Mouse (Mus musculus) stomach, embryonic 16.5 days (tissue): ENCODE measurements around the gene Nrp1. TPM values are rescaled to one million over a fixed set of nuclear protein-coding genes. Genes with fewer than 3 reads are reported as not detected.

ENCODE experiments used
- ATAC-seq: fragments of 200-750 bp; cut with Nextera tagmentation; 2 replicates; pipeline ENCODE4 v1.8.0; 2017; ENCODE audit warnings: moderate number of reproducible peaks, moderate TSS enrichment; ENCODE audit not compliant: insufficient read depth, low FRiP score
- H3K27ac ChIP-seq: fragments of 300-500 bp; sonication (generic); 2 replicates; pipeline ENCODE4 v1.5.1; 2014; ENCODE audit warnings: low read length
- H3K27me3 ChIP-seq: fragments of 300-500 bp; sonication (generic); 2 replicates; pipeline ENCODE4 v1.6.1; 2014; ENCODE audit warnings: low read length, control low read depth, mixed read lengths; ENCODE audit not compliant: control insufficient read depth, insufficient read depth
- H3K36me3 ChIP-seq: fragments of 300-500 bp; sonication (generic); 2 replicates; pipeline ENCODE4 v1.6.1; 2014; ENCODE audit warnings: low read length; ENCODE audit not compliant: control insufficient read depth, insufficient read depth
- H3K4me1 ChIP-seq: fragments of 300-500 bp; sonication (generic); 2 replicates; pipeline ENCODE4 v1.6.1; 2014; ENCODE audit warnings: low read length, control low read depth, mixed read lengths; ENCODE audit not compliant: control insufficient read depth, insufficient read depth
- H3K4me2 ChIP-seq: fragments of 300-500 bp; sonication (generic); 2 replicates; pipeline ENCODE4 v1.6.1; 2014; ENCODE audit warnings: low read depth, low read length, mixed read lengths
- H3K4me3 ChIP-seq: fragments of 300-500 bp; sonication (generic); replicated peaks from 2 replicates; pipeline ENCODE4 v1.5.1; 2014; ENCODE audit warnings: mild to moderate bottlenecking, low read length
- H3K9ac ChIP-seq: fragments of 300-500 bp; sonication (generic); 2 replicates; pipeline ENCODE4 v1.6.1; 2014; ENCODE audit warnings: low read length
- H3K9me3 ChIP-seq: fragments of 300-500 bp; sonication (generic); replicated peaks from 2 replicates; pipeline ENCODE4 v1.6.1; 2016; ENCODE audit warnings: low read length, control low read depth; ENCODE audit not compliant: control insufficient read depth
- WGBS: fragments of 180-500 bp; shearing (Covaris S2); extraction: QIAGEN DNeasy Blood & Tissue Kit; methylation state at CpG from one replicate; pipeline ENCODE4 v1.1.7; 2014; 5-methylcytosine and 5-hydroxymethylcytosine counted together
- polyA plus RNA-seq: library from polyadenylated mRNA; unstranded; fragments of >200 nt; fragmentation: Nextera tagmentation; extraction: Ambion mirVana; gene quantifications from 2 replicates; pipeline ENCODE4 v1.2.1, GENCODE M21; 2015

Nrp1 gene
- polyA plus RNA-seq, 1 experiment from 2014 or later = 71.3 TPM

DNA sequence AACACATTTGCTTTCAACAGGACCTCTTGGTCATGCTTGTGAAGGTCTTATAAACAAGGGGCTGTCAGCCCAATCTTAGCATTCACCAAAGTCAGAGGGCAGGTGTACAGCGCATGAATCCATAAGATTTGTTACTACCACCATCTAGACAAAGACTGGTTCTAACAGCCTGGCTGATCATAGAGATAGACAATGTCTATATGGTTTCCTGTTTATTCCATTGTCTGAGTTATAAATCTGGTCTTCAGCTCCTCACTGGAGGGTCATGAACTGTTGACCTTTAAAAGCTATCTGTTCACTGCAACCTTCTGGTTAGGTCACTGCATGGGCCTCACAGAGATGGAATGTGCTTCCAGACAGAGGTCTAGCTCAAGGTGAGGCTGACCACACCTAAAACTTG lies 130.9 kb downstream of the Nrp1 start:
- H3K27ac ChIP-seq = no peak overlapping the region
- ATAC-seq = no peak
- H3K4me3 ChIP-seq = no peak overlapping the region
- no peaks in the 10 kb centered on the region for H3K9me3 ChIP-seq
- peaks cover 10% of the 10 kb centered on the region; the same call in 1 of the 2 replicates for H3K4me1 ChIP-seq
- H3K36me3 ChIP-seq = no peaks in the 10 kb centered on the region
- WGBS = 68% methylated on average over 1 of the region's 1 CpGs
- H3K4me2 ChIP-seq = no peak overlapping the region
- no peak overlapping the region for H3K9ac ChIP-seq
- H3K27me3 ChIP-seq = no peaks in the 10 kb centered on the region

- Histone ChIP-seq H3K36me3 (no peaks in the 10 kb centered on the region), H3K9me3 (no peaks in the 10 kb centered on the region), H3K9ac (no peak overlapping the region), H3K4me1 (peaks cover 10% of the 10 kb centered on the region; the same call in 1 of the 2 replicates), H3K27ac (no peak overlapping the region), H3K4me2 (no peak overlapping the region), H3K27me3 (no peaks in the 10 kb centered on the region), H3K4me3 (no peak overlapping the region)
- ATAC-seq = peak; percentile 72; the same call in 1 of the 2 replicates
- 43% methylated on average over 5 of the region's 5 CpGs for WGBS
Observed at GRCm38 (mm10) chr8:128491126-128492067, 133.0 kb downstream of the Nrp1 start.

DNA sequence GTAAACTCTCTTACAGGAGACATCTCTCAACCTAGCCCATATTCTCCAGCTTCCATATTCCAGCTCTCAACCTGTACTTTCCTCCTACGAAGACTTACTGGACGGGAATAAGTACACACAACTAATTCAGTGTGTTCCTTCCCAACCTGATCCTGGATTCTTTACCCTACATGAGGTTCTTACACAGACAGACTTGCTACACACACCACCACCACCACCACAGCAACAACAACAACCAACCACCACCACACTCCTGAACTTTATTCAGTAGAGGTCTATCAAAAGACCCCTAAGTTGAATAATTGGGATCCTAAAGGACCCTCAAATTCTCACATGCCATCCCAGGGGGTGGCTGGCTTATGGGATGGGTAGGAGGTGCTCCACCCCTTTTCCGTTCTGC lies 135.4 kb downstream of the Nrp1 start:
- H3K27ac ChIP-seq = no peak overlapping the region
- H3K36me3 ChIP-seq = no peaks in the 10 kb centered on the region
- WGBS = 93% methylated on average over 3 of the region's 3 CpGs

DNA sequence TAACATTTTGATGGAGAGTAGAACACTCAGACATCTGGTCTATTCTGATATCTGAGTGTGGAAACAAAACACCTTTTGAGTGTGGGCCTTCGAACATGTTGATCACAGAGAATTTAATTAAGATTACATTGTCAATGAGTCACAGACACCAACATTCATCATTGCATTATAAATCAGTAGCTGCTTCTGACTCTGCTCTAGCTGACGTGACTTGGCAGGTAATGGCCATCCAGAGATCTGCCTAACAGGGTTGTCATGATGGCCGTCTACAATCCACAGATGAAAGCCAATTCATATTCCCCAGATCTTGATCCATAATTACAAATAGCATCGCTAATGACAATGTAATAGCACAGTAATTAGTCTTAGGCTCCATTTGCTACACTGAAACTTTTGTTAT lies 140.4 kb downstream of the Nrp1 start:
- H3K9me3 ChIP-seq = no peaks in the 10 kb centered on the region
- H3K36me3 ChIP-seq = no peaks in the 10 kb centered on the region
- H3K4me3 ChIP-seq = no peak overlapping the region
- H3K4me1 ChIP-seq = no peaks in the 10 kb centered on the region
- ATAC-seq = no peak
- WGBS = 79% methylated on average over 4 of the region's 4 CpGs
- no peak overlapping the region for H3K9ac ChIP-seq
- no peak overlapping the region for H3K27ac ChIP-seq
- H3K4me2 ChIP-seq = no peak overlapping the region
- H3K27me3 ChIP-seq = no peaks in the 10 kb centered on the region

More for the DNA sequence above, 135.4 kb downstream of the Nrp1 start:
- H3K4me2 ChIP-seq = no peak overlapping the region
- no peak overlapping the region for H3K9ac ChIP-seq
- no peaks in the 10 kb centered on the region for H3K9me3 ChIP-seq
- peaks cover 5% of the 10 kb centered on the region; the same call in 1 of the 2 replicates for H3K4me1 ChIP-seq
- no peak overlapping the region for H3K4me3 ChIP-seq
- ATAC-seq = no peak
- H3K27me3 ChIP-seq = no peaks in the 10 kb centered on the region

DNA sequence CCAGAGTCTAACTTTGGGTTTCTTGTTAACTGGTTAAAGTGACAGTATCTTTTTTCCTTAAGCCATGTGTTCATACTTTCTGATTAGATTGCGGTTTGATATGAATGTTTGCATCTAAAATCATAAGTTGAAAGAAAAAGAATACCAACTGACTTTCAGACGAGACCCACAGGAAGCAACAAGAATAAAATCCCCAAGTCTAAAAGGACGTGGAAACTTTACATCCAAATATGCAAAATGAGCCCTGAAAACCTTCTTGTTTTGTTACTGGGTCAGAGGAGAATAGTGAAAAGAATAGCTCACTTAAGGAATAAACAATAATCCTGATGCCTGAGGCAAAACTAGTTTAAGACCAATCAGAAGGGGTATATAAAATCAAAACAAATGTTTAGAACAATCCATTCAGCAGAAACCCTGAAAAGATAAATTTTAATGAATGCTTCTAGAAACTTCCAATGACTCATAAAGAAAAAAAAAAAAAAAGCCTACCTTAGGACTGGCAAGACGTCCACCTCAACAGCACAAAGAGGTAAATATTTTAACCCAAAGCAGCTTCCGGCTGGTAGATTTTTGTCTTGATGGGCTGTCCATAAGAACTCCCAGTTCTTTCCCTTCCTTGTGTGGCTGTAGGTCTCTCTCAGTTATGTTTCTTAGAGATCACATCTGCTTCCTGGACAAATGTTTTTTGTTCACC lies 145.9 kb downstream of the Nrp1 start:
- no peak overlapping the region for H3K4me3 ChIP-seq
- H3K9ac ChIP-seq = no peak overlapping the region
- H3K4me1 ChIP-seq = no peaks in the 10 kb centered on the region
- no peaks in the 10 kb centered on the region for H3K9me3 ChIP-seq
- no peaks in the 10 kb centered on the region for H3K36me3 ChIP-seq
- H3K27me3 ChIP-seq = no peaks in the 10 kb centered on the region
- no peak overlapping the region for H3K27ac ChIP-seq
- ATAC-seq = no peak
- no peak overlapping the region for H3K4me2 ChIP-seq
- WGBS = 74% methylated on average over 5 of the region's 5 CpGs

GRCm38 (mm10) chr8:128505866-128506265 lies 147.5 kb downstream of the Nrp1 start:
- no peaks in the 10 kb centered on the region for H3K9me3 ChIP-seq
- H3K4me2 ChIP-seq = no peak overlapping the region
- H3K36me3 ChIP-seq = no peaks in the 10 kb centered on the region
- H3K9ac ChIP-seq = no peak overlapping the region
- no peak overlapping the region for H3K4me3 ChIP-seq
- no peak overlapping the region for H3K27ac ChIP-seq
- no peaks in the 10 kb centered on the region for H3K27me3 ChIP-seq
- ATAC-seq = no peak
- no peaks in the 10 kb centered on the region for H3K4me1 ChIP-seq

DNA sequence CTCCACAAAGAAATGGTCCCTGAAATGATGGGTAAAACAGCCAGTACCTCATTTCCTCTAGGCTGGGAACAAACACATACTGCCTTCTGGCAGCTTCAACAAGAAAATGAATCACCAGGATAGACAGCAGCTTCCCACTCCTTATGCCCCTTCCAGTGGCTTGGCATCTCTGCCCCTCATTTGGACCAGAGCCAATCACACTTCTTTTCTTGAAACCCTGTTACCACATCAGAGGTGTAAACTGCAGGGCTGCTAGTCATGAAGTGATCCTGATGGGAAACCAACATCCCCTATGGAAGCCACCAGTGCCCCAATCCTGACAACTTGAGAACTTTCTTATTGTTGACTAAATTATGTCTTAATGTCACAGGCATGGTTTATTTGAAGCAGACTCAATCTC lies 150.3 kb downstream of the Nrp1 start:
- Histone ChIP-seq H3K27ac (no peak overlapping the region), H3K4me1 (no peaks in the 10 kb centered on the region), H3K36me3 (no peaks in the 10 kb centered on the region), H3K9ac (no peak overlapping the region), H3K9me3 (no peaks in the 10 kb centered on the region), H3K4me2 (no peak overlapping the region), H3K4me3 (no peak overlapping the region), H3K27me3 (no peaks in the 10 kb centered on the region)
- no peak for ATAC-seq

DNA sequence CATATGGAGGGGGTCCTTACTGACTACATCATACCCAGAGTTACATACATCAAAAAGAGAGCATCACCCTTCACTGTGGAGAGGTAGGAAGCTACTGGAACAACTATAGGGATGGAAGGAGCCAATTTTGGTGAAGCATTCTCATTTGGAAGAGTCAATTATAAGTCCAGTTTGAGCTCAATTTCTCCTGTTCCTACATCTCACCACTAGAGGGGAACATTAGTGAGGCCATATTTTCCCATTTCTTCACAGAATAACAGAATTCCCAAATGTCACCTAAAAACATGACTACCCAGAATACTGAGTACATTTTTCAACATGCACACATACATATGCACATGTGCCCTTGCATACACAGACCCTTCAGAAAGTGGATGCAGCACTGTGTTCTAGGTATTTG lies 152.6 kb downstream of the Nrp1 start:
- no peaks in the 10 kb centered on the region for H3K9me3 ChIP-seq
- H3K36me3 ChIP-seq = no peaks in the 10 kb centered on the region
- no peak overlapping the region for H3K4me3 ChIP-seq
- ATAC-seq = no peak
- H3K9ac ChIP-seq = no peak overlapping the region
- no peaks in the 10 kb centered on the region for H3K27me3 ChIP-seq
- no peak overlapping the region for H3K4me2 ChIP-seq
- H3K27ac ChIP-seq = no peak overlapping the region
- H3K4me1 ChIP-seq = no peaks in the 10 kb centered on the region

DNA sequence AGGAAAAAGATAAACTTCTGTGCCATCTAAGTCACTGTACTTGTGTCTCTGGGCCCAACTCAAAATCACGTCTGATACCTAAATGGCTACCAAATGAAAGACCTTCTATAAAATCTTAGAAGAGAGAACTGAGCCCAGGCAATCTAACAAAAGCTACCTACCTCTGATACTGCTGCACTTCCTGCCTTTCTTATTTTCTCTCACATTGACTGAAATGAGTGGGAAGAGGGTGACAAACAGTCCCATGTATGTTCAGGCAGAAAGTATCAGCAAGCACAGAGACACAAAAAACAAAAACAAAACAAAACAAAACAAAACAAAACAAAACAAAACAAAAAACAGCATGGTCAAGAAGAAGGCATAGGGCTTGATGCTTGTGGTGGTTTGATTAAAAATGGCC lies 153.3 kb downstream of the Nrp1 start:
- Histone ChIP-seq H3K4me3 (no peak overlapping the region), H3K4me2 (no peak overlapping the region), H3K27me3 (no peaks in the 10 kb centered on the region), H3K4me1 (no peaks in the 10 kb centered on the region), H3K36me3 (no peaks in the 10 kb centered on the region), H3K27ac (no peak overlapping the region), H3K9ac (no peak overlapping the region), H3K9me3 (no peaks in the 10 kb centered on the region)
- no peak for ATAC-seq
- 81% methylated on average over 1 of the region's 1 CpGs for WGBS
